Mouse (Mus musculus) right cerebral cortex, adult 18-20 months (tissue): ENCODE measurements around the gene Gp2.

ENCODE experiments used
- DNase-seq: peaks from one replicate; pipeline ENCODE4 v3.0.0; 2022; ENCODE audit warnings: mixed read lengths

Gp2 gene

DNA sequence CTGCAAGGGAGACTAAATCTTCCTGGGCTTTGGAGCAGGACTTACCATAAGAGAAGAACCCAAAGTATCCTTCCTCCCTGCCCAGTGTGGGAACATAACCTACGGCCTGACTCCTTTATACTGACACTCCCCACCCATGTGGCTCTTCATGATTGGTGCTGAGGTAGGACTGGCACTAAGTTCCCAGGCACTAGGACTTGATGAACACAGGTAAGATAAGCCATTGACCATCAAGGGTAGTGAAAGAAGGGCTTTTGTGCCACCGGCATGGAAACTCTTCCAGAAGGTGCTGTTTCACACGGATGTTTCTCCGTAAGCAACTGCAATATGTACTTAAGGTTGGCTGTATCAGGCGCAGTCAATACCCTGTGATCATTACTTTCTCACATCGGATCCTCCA is at the start of gene Gp2:
Gp2 (minus strand) TSS at position 101 of the 400 bp plus-strand sequence.
- no peak for DNase-seq

DNA sequence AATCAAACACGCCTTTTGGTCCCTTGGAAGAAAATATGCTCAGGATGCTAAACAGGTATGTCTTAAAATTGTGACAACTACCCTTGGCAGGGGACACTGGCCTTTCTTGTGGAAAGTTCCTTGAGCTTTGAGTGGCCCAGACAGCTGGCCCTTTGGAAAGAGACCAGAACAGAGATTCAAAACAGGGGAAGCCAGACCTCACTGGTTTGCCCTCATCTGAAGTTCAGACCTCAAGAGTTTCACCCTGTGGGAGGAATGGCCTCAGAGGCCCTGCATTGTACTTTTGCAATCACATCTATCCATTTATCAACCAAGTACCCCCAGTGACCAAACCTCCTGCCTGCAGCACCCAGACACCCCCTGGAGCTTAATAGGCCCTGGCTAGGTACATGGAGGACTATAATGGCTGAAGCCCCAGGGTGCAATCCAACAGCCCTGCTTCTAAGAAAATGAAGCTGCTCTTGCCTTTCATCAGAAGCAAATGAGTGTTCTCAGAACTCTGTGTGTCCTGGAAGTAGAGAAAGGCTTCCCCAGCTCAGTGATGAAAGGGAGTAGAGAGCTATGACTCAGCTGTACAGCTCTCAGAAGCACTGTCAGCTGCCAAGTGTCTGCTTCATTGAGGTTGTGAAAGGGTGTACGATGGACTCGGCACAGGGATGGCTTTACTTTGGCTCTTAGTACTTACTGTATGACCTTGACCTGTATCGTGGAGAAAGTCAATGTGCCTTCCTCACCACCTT is 31.1 kb upstream of the Gp2 start:
- peak; percentile 15 for DNase-seq

DNA sequence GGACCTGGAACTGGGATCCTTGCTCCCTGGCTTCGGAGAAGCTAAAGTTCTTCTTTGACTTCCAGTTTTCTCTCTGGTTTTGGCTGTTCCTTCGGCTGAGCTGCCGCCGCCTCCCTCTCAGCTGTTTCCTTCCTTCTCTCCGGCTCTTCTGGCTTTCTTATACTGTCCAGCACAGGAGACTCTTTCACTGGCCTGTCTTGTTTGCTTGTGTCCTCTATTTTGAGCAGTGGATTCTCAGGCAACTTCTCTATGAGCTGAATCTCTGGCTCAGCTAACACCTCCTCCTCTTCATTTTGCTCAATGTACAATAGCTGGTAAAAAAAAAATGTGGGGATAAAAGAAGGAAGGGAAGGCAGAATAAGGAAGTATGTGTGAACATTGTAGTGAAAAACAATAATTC is 27.6 kb upstream of the Gp2 start:
- DNase-seq: peak; percentile 16

- no peak for DNase-seq
Observed at GRCm38 (mm10) chr7:119484154-119484553, 25.1 kb upstream of the Gp2 start.

- no peak for DNase-seq
Observed at GRCm38 (mm10) chr7:119479256-119479655, 20.2 kb upstream of the Gp2 start, which contains the start of gene Umod. Umod (minus strand) TSS chr7:119479282.

DNA sequence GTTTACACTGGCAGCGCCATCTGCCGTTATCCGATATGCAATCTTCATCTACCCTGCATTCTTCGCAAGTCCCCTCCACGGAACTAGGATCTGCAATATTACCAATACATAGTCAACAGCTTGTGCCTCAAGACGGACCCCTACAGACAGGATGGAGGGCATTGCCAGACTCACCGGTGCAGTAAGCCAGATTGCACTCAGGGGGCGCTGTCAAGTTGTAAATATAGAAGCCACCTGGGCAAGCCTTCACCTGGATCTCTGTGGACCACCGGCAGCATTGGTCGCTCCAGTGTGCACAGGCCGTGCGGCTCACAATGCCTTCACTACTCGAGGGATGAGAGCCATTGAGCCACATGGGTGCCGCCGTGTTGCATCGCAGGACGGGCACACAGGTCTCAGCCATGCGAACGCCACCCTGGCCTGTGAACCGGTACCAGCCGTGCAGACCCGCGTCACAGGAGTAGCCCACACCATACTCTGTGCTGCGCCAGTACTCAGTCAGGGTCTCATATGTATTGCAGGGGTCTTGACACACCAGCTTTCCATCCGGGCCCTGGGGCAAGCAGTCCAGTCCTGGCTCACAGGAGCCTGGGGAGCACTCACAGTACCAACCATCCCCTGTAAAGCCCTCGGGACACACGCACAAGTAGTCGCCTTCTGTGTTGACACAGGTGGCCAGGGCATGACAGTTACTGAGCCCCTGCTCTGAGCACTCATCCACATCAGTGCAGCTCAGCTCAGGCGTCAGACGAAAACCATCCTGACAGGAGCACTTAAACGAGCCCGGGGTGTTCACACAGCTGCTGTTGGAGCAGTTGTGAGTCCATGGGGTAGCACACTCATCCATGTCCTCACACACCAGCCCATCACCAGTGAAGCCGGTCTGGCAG is 17.7 kb upstream of the Gp2 start:
- no peak for DNase-seq

GRCm38 (mm10) chr7:119454192-119454591 is 4.9 kb downstream of the Gp2 start:
- DNase-seq: no peak

- peak; percentile 3 for DNase-seq
Observed at GRCm38 (mm10) chr7:119443849-119444248, 15.2 kb downstream of the Gp2 start.

DNA sequence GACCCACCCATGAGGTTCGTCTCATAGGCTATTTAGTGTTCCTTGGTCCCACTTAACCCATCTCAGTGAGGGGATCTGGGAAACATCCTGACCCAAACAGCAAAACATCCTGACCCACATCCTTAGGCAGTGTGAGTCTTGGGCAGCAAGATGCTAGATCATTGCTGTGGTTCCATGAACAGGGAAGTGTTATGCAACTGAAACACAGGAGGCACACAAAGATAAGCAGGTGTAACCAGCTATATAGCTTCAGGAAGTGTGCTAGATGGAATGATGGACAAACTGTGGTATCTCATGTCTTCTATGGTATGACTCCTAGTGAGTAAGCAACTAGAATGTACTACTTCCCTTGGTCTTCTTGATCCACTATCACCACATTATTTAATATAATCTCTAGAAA is 17.1 kb downstream of the Gp2 start:
- DNase-seq: no peak

DNA sequence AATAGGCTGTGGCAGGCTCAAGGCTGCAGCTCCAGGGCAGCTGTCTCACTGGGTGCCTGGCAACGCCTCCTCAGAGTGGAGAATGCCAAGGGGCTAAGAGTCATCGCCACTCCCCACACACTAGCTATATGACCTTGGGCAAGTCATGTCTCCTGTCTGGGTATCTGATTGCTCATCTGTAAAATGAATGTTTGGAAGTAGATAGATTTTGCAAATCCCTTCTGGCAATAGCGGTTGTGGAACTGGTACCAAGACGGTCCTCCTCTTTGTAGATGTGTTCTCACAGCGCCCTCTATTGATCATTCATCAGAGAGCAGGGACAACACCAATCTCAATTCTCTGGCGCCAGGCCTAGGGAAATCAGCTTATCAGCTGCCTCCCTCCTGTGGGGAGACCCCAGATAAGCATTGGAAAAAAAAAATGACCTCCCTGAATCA is 31.9 kb downstream of the Gp2 start:
- DNase-seq: peak; percentile 68

DNA sequence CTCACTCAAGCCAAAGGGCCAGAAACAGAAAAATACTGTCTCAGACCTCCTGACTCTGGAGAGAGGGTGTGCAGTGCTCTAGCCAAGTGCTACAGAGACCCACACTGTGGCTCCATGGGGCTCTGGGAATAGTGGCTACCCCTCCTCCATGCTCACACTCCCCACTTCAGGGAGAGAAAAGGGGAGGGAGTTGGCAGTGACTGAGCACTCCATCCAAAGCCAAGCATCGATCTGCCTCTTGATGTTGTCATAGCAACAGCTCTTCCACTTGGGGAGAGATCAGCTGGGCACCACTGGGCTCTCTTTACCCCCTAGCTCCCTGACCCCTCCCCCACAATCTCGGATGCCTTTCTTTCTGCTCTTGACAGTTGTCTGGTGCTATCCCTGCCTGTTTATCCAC is 38.4 kb downstream of the Gp2 start:
- peak; percentile 6 for DNase-seq

- peak; percentile 7 for DNase-seq
Observed at GRCm38 (mm10) chr7:119418523-119418922, 40.6 kb downstream of the Gp2 start.

DNA sequence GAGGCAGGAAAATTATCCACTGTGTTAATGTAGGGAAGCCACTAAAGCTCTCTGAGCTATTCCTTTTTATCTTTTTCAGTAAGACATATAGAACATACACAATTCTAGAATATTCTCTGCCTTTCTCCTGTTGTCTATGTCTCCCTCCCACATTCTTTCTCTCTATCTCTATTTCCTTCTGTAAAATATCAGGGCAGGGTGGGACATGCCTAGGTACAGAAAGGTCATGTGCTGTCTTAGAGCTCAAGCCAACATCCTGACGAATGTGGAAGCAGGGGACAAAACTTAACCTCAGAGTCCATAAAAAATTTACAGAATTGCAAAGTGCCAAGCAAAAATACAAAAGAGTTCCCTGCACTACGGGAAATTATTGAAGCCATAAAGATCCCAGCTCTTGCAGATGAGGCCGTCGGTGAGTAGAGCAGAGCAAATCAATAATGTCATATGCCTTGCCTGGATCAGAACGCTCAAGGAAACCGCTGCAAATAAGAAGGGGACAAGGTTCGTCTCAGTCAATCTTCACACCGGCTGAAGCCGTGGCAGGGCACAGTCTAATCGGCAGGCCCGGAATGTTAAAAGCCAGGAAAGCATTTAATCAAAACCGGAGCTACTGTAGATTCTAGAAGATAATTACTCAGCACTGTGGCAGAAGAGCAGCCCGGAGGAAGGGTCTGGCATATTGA is 64.9 kb downstream of the Gp2 start:
- no peak for DNase-seq
